Mouse (Mus musculus) embryo, embryonic 10 days (tissue): ENCODE measurements around the gene B4galt3.

Source experiments
- DNase-seq: peaks from one replicate; pipeline ENCODE4 v3.0.0-alpha.2; 2015; ENCODE audit warnings: low spot score

The B4galt3 gene

DNA sequence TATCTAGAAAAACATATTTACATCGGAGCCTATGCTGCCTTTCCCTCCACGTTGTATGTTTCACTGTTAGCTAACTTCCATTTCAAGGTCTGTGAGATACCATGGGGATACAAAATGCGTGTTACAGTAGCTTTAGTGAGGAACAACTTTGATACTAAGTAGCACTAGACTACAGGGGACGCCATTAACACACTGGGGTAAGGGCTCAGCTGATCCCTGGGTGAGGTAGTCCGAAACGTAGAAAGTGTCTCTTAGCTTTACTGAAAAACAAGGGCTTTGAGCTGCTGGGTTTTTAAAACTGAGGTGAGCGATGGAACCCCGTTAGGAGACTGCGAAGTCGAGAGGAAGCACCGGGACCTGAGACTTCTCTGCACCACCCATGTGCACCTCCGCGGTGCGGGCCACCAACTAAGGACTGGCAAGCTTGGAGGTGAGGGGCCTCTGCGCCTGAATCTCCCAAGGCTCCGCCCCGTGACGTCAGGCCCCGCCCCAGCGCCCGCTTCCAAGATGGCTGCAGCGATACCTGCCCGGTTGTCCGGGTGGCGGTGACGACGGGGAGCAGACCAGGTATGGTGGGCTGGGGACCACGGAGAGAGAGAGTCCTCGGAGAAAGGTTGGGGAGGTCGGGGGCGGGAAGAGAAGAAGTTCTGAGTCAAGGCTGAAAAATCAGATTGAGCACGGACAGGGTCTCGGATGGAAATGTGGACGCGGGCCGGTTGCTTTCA, at the start of gene B4galt3:
B4galt3 (plus strand) TSS at position 481 of the 725 bp plus-strand sequence.
- peak; percentile 97 for DNase-seq

DNA sequence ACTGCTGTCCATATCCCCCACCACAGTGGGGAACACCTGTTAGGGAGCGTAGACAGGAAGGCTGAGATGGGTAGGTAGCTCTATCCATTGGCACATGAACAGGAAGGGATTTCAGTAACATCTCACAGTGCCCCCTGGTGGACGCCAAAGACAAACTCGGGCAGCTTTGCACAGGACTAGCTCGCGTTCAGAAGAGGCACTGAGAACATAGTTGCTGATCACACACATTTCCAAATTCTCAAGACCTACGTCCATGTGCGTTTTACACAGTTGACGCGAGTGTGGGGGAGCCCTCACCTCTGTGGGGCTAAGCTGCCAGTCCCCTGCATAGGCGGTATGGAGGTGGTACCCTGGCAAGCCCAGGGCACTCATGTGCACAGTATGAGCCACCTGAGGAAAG, 49.3 kb upstream of the B4galt3 start:
- DNase-seq: peak; percentile 94

DNA sequence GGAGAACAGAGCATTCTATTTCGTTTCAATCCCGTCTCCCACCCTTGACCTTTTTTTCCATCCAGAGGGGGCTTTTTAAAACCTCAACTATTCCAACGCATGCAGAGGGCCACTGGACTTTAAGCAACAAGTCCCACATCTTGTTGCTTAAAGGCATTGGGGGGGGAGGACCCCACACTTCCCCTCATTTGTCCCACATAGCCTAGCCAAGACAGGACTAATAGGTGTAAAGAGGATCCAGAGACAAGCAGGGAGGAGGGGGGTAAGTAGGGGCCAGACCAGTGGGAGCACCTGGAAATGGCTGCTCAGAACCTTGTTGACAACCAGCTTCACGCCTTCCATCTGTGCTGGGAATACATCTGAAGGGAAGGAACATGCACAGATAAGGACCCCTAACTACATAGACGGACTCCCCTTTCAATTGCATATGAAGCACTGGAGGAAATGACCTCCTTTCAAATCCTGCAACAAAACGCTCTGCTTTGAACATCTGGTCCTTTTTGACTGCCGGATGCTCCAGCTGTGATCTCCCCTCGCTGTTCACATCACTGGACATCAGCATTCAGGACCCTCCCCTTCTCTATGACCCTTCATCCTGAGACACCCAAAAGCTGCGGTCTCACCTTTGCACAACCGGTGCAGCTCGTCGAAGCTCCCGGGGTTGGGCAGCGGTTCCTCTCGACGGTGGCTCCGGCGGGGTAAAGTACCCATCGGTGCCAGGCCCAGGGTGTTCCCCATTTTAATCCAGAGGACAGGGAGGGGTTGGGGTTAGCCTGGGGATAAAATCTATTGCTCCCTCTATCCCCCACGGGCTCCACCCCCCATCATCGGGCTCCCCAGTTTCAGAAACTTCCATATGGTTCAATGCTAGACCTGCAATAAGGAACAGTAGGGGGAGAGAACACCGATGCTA, 48.6 kb upstream of the B4galt3 start:
- DNase-seq: peak; percentile 29

DNA sequence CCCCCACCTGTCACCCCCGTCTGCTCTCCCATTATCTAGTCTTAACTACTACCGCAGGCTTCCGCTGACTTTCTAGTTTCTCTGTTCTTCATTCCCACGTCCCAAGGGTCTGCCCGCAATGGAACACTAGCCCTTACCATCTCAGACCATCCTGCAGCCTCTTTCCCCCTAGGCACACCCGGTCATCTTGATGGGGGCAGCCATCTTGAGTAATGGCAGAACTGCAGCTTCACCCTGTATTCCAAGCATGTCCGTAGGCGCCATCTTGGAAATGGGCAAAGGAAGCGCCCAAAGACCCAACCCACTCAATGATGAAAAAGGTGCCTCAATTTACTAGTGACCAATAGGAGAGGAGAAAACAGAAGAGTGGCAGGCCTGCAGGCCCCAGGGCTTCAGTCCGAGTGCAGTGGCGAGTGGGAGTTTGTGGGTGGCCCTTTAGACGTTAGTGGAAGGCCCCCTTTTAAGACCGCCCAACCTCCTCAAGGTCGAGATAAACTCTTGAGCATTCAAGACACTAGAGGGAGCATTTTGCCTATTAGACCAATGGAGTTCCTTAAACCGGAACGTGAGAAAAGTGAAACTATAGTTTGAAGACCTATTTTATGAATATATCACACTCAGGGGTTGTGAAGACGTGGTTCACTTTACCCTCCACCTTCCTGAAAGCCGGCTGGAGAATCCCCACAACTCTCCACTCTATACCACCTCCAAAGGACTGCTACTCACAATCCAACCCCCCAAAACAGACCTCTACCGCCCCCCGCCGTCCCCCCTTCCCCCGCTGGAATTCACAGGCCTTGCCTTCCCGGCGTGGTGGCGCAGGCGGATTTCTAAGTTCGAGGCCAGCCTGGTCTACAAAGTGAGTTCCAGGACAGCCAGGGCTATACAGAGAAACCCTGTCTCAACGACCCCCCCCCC, 47.6 kb upstream of the B4galt3 start, which contains the start of gene Tomm40l:
Tomm40l (minus strand) TSS at position 277 of the 918 bp plus-strand sequence.
- DNase-seq: peak; percentile 97

DNA sequence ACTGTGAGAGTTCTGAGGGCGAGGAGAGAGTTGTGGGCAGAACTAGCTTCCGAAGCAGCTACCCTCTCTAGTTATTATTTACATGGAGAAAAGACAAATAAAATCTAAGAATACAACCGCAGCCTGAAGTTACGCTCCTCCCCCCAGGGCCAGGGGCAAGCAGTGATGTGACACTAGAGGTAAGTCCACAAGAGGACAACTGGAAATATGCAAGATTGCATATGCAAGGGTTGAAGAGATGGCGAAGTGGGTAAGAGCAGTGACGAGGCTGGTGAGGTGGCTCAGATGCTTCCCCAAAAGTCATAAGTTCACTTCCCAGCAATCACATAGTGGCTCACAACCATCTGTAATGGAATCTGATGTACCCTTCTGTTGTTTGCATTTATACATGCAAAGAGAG, 47.0 kb upstream of the B4galt3 start:
- no peak for DNase-seq

DNA sequence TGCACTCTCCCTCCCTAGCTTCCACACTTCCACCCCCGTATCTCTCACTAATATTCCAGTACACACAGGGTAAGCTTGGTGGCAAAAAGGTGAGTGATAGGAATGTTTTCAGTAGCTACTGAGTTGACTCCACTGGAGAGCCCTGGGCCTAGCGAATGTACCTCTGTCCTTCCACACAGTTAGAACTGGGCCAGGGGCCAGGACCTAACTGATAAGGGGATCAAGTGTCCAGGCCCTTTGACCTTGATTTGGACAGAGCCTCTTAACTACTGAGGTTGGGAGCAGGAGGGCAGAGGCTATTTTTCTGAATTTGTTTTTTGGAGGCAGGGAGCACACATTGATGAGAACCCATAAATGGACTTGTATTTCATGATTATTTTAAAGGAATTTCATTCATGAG, 46.3 kb upstream of the B4galt3 start:
- no peak for DNase-seq

DNA sequence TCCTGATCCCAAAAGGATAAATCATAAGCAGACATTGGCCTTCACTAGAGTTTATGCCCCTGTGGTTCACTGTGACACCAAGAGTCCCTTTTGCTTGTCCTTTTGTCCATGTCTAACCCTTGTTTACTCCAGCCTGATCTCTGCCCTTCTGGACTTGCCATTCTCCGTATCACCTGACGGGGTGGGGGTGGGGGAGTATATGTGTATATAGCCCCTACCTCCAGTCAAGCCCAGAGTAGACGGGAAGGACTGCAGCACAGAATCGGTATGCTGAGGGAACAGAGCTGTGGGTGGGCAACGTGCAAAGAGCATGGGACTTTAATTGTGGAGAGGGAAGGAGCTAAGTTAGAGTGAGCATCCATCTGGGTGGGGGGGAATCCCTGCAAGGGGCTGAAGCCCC, 45.3 kb upstream of the B4galt3 start, which contains the start of gene Apoa2:
Apoa2 (plus strand) TSS at position 198 of the 400 bp plus-strand sequence.
- no peak for DNase-seq

DNA sequence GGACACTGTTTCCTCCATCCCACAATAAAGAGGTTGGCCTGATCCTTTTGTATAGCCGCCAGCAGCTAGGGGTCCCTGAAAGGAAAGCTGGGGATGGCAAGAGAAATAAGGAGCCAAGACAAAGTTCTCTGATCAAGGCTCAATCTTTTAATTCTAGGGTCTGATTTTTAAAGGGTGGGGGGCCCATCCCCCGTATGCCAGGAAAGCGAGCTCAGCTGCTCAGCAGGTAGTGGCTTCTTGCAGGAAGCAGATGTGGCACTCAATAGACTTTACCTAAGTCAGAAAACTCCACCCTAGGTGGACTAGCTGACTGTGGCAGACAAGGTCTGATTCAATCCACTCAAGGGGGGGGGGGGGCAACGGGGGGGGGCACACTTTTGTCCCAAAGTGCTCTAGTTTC, 43.3 kb upstream of the B4galt3 start:
- DNase-seq: no peak

DNA sequence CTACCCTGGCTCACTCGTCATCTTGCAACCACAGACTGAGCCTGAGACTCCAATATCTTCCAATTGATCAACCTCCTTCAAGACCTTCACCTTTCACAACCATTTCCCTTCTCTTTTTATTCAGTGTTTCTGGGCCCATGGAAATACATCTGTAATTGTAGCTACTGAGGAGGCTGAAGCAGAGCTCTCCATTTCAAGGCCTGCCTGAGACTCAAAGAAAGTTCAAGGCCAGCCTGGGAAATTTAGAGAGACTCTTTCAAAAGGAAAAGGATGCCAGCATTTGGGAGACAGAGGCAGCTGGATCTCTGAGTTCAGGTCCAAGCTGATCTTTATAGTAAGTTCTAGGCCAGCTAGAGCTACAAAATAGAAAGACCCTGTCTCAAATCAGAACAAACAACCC, 42.2 kb upstream of the B4galt3 start:
- DNase-seq: no peak

DNA sequence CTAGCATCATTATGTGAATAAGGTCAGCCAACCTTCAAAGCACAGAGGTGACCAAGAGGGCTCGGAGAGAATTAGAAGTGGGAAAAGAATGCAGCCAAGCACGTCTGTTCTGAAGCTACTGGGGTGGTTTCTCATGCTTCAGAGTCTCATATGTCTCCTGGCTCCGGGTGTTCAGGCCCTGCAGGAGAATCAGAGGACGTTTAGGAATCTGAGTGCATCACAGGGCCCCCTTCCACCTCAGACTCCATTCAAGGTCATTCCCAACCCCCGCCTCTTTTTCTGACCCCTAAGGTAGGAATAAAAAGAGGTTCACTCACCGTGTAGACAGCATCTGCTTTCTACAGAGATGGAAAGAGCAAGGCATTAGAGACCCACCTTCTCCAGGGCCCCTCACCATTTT, 40.4 kb upstream of the B4galt3 start:
- DNase-seq: no peak

DNA sequence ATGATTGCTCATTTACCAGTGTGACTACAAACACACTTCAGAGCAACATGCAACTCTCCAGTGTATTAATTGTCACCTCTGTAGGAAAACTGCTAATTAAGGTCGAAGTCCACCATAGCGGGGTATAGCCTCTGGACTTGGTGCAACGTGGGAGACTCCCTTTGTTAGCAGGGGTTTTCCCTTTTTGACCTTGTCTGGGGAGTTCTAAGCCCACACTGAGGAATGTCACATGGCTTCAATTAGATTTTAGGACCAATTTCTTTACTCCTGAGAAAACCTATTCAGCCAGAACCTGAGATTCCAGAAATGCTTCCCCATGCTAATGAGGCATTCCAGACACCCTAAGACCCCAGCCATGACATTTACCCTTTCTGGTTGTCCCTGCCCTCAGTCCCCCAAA, 39.9 kb upstream of the B4galt3 start:
- no peak for DNase-seq

DNA sequence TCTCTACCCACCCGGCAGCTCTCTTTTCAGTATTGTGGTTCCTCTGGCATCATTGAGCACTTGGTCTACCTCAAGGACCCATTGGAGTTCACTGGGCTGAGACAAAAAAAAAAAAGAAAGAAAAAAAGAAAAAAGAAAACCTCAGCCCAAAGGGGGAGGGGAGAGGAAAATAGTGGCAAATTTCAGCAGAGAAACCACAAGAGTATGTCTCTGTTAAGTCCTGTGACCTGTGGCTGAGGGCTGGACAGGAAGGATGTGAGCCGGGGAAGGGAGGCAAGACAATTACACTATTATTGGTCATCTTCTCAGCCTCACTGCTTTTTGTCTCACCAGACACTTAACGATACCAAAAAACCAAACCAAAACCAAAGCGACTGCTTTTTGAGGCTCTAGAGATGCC, 38.3 kb upstream of the B4galt3 start:
- no peak for DNase-seq

DNA sequence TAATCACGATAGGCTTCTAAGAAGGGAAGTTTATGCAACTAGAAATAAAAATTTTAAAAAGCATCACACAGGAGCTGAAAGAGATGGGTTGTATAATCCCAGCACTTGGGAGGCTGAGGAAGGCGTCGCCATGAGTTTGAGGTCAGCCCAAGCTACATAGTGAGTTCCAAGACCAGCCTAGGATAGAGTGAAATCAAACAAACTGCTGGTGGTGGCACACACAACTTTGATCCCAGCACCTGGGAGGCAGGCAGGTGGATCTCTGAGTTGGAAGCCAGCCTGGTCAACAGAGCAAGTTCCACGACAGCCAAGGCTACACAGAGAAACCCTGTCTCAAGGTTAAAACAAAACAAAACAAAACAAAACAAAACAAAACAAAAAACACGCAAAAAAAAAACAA, 37.8 kb upstream of the B4galt3 start:
- DNase-seq: no peak

DNA sequence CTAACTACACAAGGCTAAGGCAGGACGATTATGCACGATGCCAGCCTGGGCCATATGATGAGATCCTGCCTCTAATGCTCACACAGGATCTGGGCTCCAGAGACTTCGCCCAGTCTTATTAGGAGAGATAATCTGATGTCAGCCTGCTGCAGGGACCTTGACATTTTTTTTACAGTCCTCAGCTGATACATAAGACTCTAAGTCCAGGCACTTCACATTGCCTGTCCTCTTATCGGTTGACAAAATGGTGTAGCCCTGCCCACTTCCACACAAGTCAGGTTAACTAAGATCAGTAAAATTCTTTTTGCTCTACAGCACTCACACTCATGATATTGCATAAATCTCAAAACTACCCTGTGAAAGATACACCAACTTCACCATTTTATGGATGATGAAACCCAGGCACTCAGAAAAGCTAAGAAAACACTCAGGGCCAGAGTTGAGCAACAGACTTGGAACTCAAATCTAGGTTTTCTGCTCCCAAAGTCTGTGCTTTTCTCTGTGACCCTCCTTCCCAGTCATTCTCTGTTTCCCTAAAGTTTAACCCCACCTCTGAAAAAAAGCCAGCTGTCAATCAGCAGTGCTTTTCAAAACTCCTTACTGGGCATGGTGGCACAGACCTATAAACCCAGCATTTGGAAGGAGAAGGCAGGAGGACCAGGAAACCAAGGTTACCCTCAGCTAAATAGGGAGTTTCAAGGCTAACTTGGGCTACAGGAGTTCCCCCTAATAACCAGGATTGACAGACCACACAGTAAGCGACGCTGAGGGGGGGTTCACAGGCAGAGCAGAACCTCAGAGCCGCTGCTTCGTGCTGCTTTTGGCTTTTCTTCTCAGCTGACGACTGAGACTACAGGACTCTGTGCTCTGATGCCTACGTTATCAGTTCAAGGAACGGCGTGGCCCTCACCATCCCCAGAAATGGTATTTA, 37.1 kb upstream of the B4galt3 start:
- DNase-seq: no peak

DNA sequence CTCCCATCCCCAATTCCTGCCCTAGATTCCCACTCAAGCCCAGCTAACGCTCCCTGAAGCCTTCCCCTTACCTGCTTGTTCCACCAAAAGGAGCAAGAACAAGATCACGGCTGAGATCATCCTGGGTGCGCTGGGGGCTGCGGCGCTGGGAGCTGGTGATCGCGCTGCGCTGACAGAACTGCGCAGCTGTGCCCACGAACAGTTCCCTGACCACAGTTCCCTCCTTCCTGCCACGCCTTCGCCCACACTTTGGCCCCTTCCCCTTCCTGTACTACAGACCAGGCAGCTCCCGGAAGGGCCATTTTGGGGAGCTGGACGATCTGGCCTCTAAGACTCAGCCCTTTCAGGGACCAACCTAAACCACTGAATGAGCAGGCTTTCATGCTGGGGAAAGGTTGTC, 36.0 kb upstream of the B4galt3 start, which contains the start of gene Fcer1g:
Fcer1g (minus strand) TSS at position 240 of the 400 bp plus-strand sequence.
- no peak for DNase-seq

DNA sequence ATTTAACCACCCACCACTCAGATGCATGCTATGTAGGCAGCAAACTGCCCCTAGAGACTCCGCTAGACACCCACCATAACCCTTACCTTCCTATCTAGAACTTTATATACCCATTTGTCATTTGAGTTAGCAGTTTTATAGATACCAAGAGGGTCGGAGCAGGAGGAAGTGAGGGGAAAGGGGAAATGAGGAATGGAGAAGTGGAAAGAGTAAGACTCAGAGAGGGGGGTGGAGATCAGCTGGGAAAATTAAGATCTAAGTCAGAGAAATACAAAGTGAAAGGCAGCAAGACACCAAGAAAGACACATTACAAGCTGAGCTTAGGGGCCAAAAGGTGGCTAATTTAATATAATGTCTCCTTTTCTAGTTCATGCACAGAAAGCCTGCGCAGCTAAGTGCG, 35.6 kb upstream of the B4galt3 start:
- no peak for DNase-seq

DNA sequence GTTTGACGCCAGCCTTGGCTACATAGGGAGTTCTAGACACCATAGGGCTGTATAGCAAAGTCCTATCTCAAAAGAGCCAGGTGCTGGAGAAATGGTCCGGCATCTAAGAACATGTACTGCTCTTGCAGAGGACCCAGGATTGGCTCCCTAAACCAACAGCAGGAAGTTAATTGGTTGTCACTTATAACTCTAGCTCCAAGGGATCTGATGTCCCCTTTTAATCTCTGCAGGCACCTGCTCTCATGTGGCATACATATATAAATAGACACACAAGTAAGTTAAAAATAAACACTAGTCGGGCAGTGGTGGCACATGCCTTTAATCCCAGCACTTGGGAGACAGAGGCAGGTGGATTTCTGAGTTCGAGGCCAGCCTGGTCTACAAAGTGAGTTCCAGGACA, 34.3 kb upstream of the B4galt3 start:
- no peak for DNase-seq

DNA sequence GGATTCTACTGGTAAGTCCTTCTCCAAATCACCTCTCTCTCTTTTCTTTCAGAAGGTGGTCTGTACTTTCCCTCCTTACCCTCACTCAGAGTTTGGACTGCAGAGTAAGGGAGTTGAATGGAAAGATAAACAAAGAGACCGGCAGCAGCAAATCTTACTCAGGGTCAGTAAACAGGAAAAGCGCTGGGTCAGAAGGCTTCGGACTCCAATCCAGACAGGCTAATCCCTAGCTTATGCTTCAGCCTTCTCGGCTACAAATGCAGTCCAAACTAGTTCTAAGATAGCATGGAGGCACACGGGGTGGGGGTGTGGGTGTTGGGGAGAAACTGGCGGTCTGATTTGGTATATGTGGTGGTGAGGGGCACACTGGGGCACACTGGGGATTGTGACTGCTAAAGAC, 32.7 kb upstream of the B4galt3 start:
- no peak for DNase-seq

DNA sequence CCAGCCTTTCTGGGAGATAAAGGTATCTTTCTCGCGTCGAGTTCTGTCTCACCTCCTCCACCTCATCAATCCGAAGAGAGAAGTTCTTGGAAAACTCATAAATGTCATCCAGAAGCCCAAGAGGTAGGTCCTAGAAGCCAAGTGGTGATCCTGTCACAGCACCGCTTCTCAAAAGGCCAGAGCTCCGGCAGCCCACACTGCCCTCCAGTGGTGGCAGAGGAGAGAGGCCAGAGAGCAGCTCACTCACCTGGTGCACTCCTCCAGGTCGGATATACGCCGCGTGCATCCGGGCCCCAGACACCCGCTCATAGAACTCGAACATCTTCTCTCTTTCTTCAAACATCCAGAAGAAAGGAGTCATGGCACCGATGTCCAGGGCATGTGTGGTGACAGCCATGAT, 31.7 kb upstream of the B4galt3 start:
- DNase-seq: peak; percentile 71

DNA sequence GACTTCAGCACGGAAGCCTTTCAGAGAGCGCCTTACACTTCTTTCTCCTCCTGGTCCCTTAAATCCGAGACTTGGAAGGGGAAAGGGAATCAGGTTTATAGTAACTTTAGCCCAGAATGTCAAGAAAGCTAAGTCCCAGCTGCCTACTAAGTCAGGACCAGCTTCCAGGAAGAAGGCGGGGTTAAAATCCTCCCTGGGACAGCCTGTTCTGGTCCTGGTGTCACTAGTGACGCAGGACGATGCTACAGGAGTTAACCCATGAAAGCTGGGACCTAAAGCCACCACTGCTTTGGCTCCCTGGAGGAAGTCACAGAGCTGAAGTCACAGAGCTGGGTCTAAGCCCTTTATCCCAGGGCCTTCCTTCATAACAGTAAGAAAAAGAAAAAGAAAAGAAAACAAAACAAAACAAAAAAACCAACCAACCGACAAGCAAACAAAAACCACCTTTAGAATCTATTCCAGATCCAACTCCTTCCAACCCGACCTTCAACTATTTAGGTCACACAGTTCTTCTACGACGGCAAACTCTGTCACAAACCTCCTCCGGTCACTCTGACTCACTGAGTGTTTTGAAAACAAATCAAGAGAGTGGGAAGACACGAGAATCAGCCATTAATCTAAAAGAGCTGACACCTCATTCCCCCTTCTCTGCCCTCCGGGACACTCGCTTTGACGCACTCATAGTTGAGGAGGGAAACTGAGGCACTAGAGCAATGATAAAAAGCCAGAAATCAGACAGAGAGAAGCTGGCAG, 30.0 kb upstream of the B4galt3 start:
- DNase-seq: no peak
